Mouse (Mus musculus) liver, embryonic 14.5 days (tissue): ENCODE measurements around the gene Lsm2. TPM values are rescaled to one million over a fixed set of nuclear protein-coding genes. Genes with fewer than 3 reads are reported as not detected.
"Not testable (repeated sequence)": the region's sequence is repeated elsewhere in the genome, so short reads cannot be mapped to it uniquely, and the experiment has no call there.

Source experiments
- ATAC-seq: fragments of 200-750 bp; cut with Nextera tagmentation; 2 replicates; pipeline ENCODE4 v1.8.0; 2017; ENCODE audit warnings: moderate number of reproducible peaks, mild to moderate bottlenecking, moderate library complexity; ENCODE audit not compliant: insufficient read depth
- DNase-seq, 3 experiments: peaks; one replicate each; pipeline ENCODE4 v3.0.0-alpha.2; 2012 to 2013; ENCODE audit warnings: low read depth in 3 of 3, low spot score in 3 of 3
- H3K27ac ChIP-seq: fragments of 300-500 bp; sonication (generic); 2 replicates; pipeline ENCODE4 v1.5.1; 2014; ENCODE audit warnings: moderate library complexity, mild to moderate bottlenecking, control low read depth, inconsistent platforms
- H3K27me3 ChIP-seq: fragments of 300-500 bp; sonication (generic); 2 replicates; pipeline ENCODE4 v1.6.1; 2014; ENCODE audit warnings: mild to moderate bottlenecking, low read length, moderate library complexity; ENCODE audit not compliant: control insufficient read depth, insufficient read depth
- H3K36me3 ChIP-seq: fragments of 300-500 bp; sonication (generic); replicated peaks from 2 replicates; pipeline ENCODE4 v1.6.1; 2014; ENCODE audit warnings: low read depth; ENCODE audit not compliant: control insufficient read depth, insufficient read depth
- H3K4me1 ChIP-seq, 2 experiments: fragments of 200-500 bp in 1 of 2; fragments of 300-500 bp in 1 of 2; sonication (generic) in 1 of 2; replicated peaks; 2 replicates each; pipeline ENCODE4 v1.6.1; 2012 to 2014; ENCODE audit warnings: antibody characterized with exemption in 1 of 2, inconsistent platforms in 1 of 2, low read length in 1 of 2; ENCODE audit not compliant: control insufficient read depth in 2 of 2, insufficient read depth in 2 of 2
- H3K4me2 ChIP-seq: fragments of 300-500 bp; sonication (generic); 2 replicates; pipeline ENCODE4 v1.6.1; 2014; ENCODE audit warnings: low read depth, mild to moderate bottlenecking, control low read depth, moderate library complexity
- H3K4me3 ChIP-seq, 2 experiments: fragments of 200-500 bp in 1 of 2; fragments of 300-500 bp in 1 of 2; sonication (generic) in 1 of 2; 2 replicates each; pipeline ENCODE4 v1.5.1; 2012 to 2014; ENCODE audit warnings: low read depth in 2 of 2, low read length in 2 of 2, mild to moderate bottlenecking in 2 of 2, control low read depth in 1 of 2, inconsistent platforms in 1 of 2, moderate library complexity in 1 of 2; ENCODE audit not compliant: insufficient read depth in 1 of 2
- H3K9ac ChIP-seq: fragments of 300-500 bp; sonication (generic); replicated peaks from 2 replicates; pipeline ENCODE4 v1.6.1; 2014; ENCODE audit warnings: mild to moderate bottlenecking, control low read depth, moderate library complexity
- H3K9me3 ChIP-seq: fragments of 300-500 bp; sonication (generic); 2 replicates; pipeline ENCODE4 v1.6.1; 2016; ENCODE audit warnings: low read length, mixed read lengths; ENCODE audit not compliant: control insufficient read depth
- CTCF ChIP-seq: IDR thresholded peaks from 2 replicates; pipeline ENCODE4 v1.5.1; 2016; ENCODE audit warnings: antibody characterized with exemption, low read depth, control low read depth
- EP300 ChIP-seq: IDR thresholded peaks from 2 replicates; pipeline ENCODE4 v1.6.1; 2016; ENCODE audit warnings: antibody characterized with exemption, low read depth
- WGBS: fragments of 180-500 bp; shearing (Covaris S2); extraction: QIAGEN DNeasy Blood & Tissue Kit; methylation state at CpG from one replicate; pipeline ENCODE4 v1.1.7; 2014; ENCODE audit not compliant: insufficient replicate concordance; 5-methylcytosine and 5-hydroxymethylcytosine counted together
- polyA plus RNA-seq, 2 experiments: library from polyadenylated mRNA; depleted of rRNA in 1 of 2; stranded (reverse) in 1 of 2; unstranded in 1 of 2; fragments of >200 nt; fragmentation: Nextera tagmentation in 1 of 2; extraction: Ambion mirVana in 1 of 2; gene quantifications; 2 replicates each; pipeline versions ENCODE4 v1.2.1 to v1.2.3; 2012 to 2014

Lsm2 gene
- polyA plus RNA-seq, 2 experiments = 121 to 122 TPM

- no peak; the same call in 1 of the 2 replicates for ATAC-seq
Observed at GRCm38 (mm10) chr17:34982328-34982727, 666 bp downstream of the Lsm2 start.

GRCm38 (mm10) chr17:34984218-34984617, 2.6 kb downstream of the Lsm2 start:
- TF ChIP-seq CTCF (peak; percentile 70), EP300 (no peak)
- Histone ChIP-seq H3K27ac (no peak overlapping the region), H3K9ac (no peak overlapping the region), H3K27me3 (no peaks in the 10 kb centered on the region), H3K36me3 (peaks cover 27% of the 10 kb centered on the region), H3K4me3 (no peak overlapping the region), H3K4me1 (peaks cover 7 to 18% of the 10 kb centered on the region in 2 experiments; a peak in 3 of 4 replicates), H3K4me2 (no peak overlapping the region), H3K9me3 (no peaks in the 10 kb centered on the region)
- 56% methylated on average over 2 of the region's 2 CpGs for WGBS
- DNase-seq (peak in 1 of 3 experiments; percentile 30), ATAC-seq (no peak)

More at GRCm38 (mm10) chr17:34982328-34982727, 666 bp downstream of the Lsm2 start:
- DNase-seq = no peak
- H3K4me1 ChIP-seq = peaks cover 7 to 18% of the 10 kb centered on the region in 2 experiments; a peak in 3 of 4 replicates
- peak overlapping the region; percentile 91 to 93 for H3K4me3 ChIP-seq
- H3K36me3 ChIP-seq = peaks cover 22% of the 10 kb centered on the region
- peak overlapping the region; percentile 95 for H3K9ac ChIP-seq
- no peaks in the 10 kb centered on the region for H3K27me3 ChIP-seq
- peak overlapping the region; percentile 95 for H3K4me2 ChIP-seq
- no peak for TF ChIP-seq EP300
- no peak for TF ChIP-seq CTCF
- under 1% methylated on average over 15 of the region's 15 CpGs for WGBS
- peak overlapping the region; percentile 90 for H3K27ac ChIP-seq
- H3K9me3 ChIP-seq = no peaks in the 10 kb centered on the region

- H3K9ac ChIP-seq = no peak overlapping the region
- H3K4me3 ChIP-seq = no peak overlapping the region
- TF ChIP-seq EP300 (no peak), CTCF (no peak)
- no peaks in the 10 kb centered on the region for H3K27me3 ChIP-seq
- peaks cover 23% of the 10 kb centered on the region for H3K36me3 ChIP-seq
- 0 out of 2 replicates have a peak overlapping the region, but pooled peaks have one; percentile 18 for H3K27ac ChIP-seq
- H3K9me3 ChIP-seq = no peaks in the 10 kb centered on the region
- DNase-seq (no peak), ATAC-seq (no peak)
- peaks cover 21 to 26% of the 10 kb centered on the region in 2 experiments for H3K4me1 ChIP-seq
- no peak overlapping the region for H3K4me2 ChIP-seq
Observed at GRCm38 (mm10) chr17:34994751-34995150, 13.1 kb downstream of the Lsm2 start.

GRCm38 (mm10) chr17:34995192-34995591, 13.5 kb downstream of the Lsm2 start:
- Histone ChIP-seq H3K36me3 (peaks cover 23% of the 10 kb centered on the region), H3K4me1 (peaks cover 21 to 26% of the 10 kb centered on the region in 2 experiments)
- not testable (repeated sequence) for H3K27me3 ChIP-seq, ATAC-seq, H3K9me3 ChIP-seq, H3K4me2 ChIP-seq, H3K4me3 ChIP-seq, DNase-seq, H3K27ac ChIP-seq, H3K9ac ChIP-seq
- WGBS = 79% methylated on average over 4 of the region's 4 CpGs

- not testable (repeated sequence) for DNase-seq
Observed at GRCm38 (mm10) chr17:34995927-34996326, 14.3 kb downstream of the Lsm2 start.

More at GRCm38 (mm10) chr17:34995927-34996326, 14.3 kb downstream of the Lsm2 start:
- 79% methylated on average over 4 of the region's 4 CpGs for whole genome bisulfite sequencing
- Histone ChIP-seq H3K4me3 (peak overlapping the region in 1 of 2 experiments; percentile 10; a peak in 1 of 4 replicates), H3K27ac (peak overlapping the region; percentile 39), H3K4me2 (peak overlapping the region; percentile 36; the same call in 1 of the 2 replicates), H3K36me3 (peaks cover 23% of the 10 kb centered on the region), H3K4me1 (peaks cover 21 to 26% of the 10 kb centered on the region in 2 experiments)
- not testable (repeated sequence) for H3K9me3 ChIP-seq, ATAC-seq, H3K9ac ChIP-seq, H3K27me3 ChIP-seq
